Mouse (Mus musculus) liver, embryonic 11.5 days (tissue): ENCODE results near the gene Tent5b. TPM values are rescaled to one million over a fixed set of nuclear protein-coding genes. Genes with fewer than 3 reads are reported as not detected.

Source experiments
- polyA plus RNA-seq: library from polyadenylated mRNA; unstranded; fragments of >200 nt; fragmentation: Nextera tagmentation; extraction: Ambion mirVana; gene quantifications from 2 replicates; pipeline ENCODE4 v1.2.1, GENCODE M21; 2014

Gene Tent5b
- polyA plus RNA-seq, 1 experiment from 2014 or later, result not detected

Other genes starting within 250 kb of the Tent5b start
- 2.2 and 3.5 TPM in 2 replicates for gene Map3k6, start 239.3 kb upstream of the Tent5b start, polyA plus RNA-seq
- gene Sytl1, start 217.0 kb upstream of the Tent5b start, polyA plus RNA-seq, result 0.39 and 0.52 TPM in 2 replicates
- 73.5 and 74.2 TPM in 2 replicates for gene Tmem222, start 202.3 kb upstream of the Tent5b start, polyA plus RNA-seq
- 14.0 and 14.5 TPM in 2 replicates for gene Wdtc1, start 126.7 kb upstream of the Tent5b start, polyA plus RNA-seq
- gene Slc9a1, start 110.4 kb upstream of the Tent5b start, polyA plus RNA-seq, result 6.9 and 7.7 TPM in 2 replicates
- 0.21 TPM in 1 of 2 replicates, not detected in the other for gene Trnp1, start 18.4 kb downstream of the Tent5b start, polyA plus RNA-seq
- 0.89 and 1.7 TPM in 2 replicates for gene Kdf1, start 38.8 kb downstream of the Tent5b start, polyA plus RNA-seq
- gene Nudc, start 65.9 kb downstream of the Tent5b start, polyA plus RNA-seq, result 362 and 377 TPM in 2 replicates
- 0.89 and 1.1 TPM in 2 replicates for gene Nr0b2, start 73.2 kb downstream of the Tent5b start, polyA plus RNA-seq
- 8.7 and 10.0 TPM in 2 replicates for gene Gpatch3, start 94.6 kb downstream of the Tent5b start, polyA plus RNA-seq
- gene Gpn2, start 104.2 kb downstream of the Tent5b start, polyA plus RNA-seq, result 23.4 and 24.8 TPM in 2 replicates
- 1.7 and 3.5 TPM in 2 replicates for gene Sfn, start 122.0 kb downstream of the Tent5b start, polyA plus RNA-seq
- 2.1 and 3.1 TPM in 2 replicates for gene Zdhhc18, start 170.0 kb downstream of the Tent5b start, polyA plus RNA-seq
- 10.7 and 15.0 TPM in 2 replicates for gene Pigv, start 192.5 kb downstream of the Tent5b start, polyA plus RNA-seq